Mouse (Mus musculus): Measurements from ENCODE around the gene Stk11. TPM values are rescaled to one million over a fixed set of nuclear protein-coding genes. Genes with fewer than 3 reads are reported as not detected.

Stk11 gene
- polyA plus RNA-seq, 1 experiment from 2014 or later = 19.2 TPM

- Histone ChIP-seq H3K9ac (peak overlapping the region; percentile 86), H3K9me3 (no peaks in the 10 kb centered on the region), H3K27ac (peak overlapping the region; percentile 87), H3K36me3 (peaks cover 16% of the 10 kb centered on the region; the same call in 1 of the 2 replicates), H3K4me3 (replicated peaks) (peak overlapping the region; percentile 95), H3K4me1 (peaks cover 39% of the 10 kb centered on the region), H3K4me2 (peak overlapping the region; percentile 95), H3K27me3 (replicated peaks) (no peaks in the 10 kb centered on the region)
- no peak for ATAC-seq (ENCODE audit: insufficient read depth, low FRiP score, low read depth)
- WGBS = 2% methylated on average over 30 of the region's 30 CpGs
Measured at GRCm38 (mm10) chr10:80116927-80117691, 1.5 kb downstream of the Stk11 start.

GRCm38 (mm10) chr10:80117736-80118135 lies 2.1 kb downstream of the Stk11 start:
- ATAC-seq (ENCODE audit: insufficient read depth, low FRiP score, low read depth) = no peak
- 20% methylated on average over 1 of the region's 1 CpGs for WGBS
- H3K27me3 ChIP-seq (replicated peaks) = no peaks in the 10 kb centered on the region
- H3K4me3 ChIP-seq (replicated peaks) = peak overlapping the region; percentile 95
- peaks cover 17% of the 10 kb centered on the region; the same call in 1 of the 2 replicates for H3K36me3 ChIP-seq
- no peaks in the 10 kb centered on the region for H3K9me3 ChIP-seq
- peak overlapping the region; percentile 86 for H3K9ac ChIP-seq
- H3K4me2 ChIP-seq = peak overlapping the region; percentile 95
- H3K27ac ChIP-seq = peak overlapping the region; percentile 87
- H3K4me1 ChIP-seq = peaks cover 39% of the 10 kb centered on the region

GRCm38 (mm10) chr10:80118552-80118951 lies 2.9 kb downstream of the Stk11 start:
- no peak for ATAC-seq (ENCODE audit: insufficient read depth, low FRiP score, low read depth)
- peak overlapping the region; percentile 95 for H3K4me2 ChIP-seq
- no peaks in the 10 kb centered on the region for H3K27me3 ChIP-seq (replicated peaks)
- H3K4me3 ChIP-seq (replicated peaks) = peak overlapping the region; percentile 95
- H3K9me3 ChIP-seq = no peaks in the 10 kb centered on the region
- peaks cover 17% of the 10 kb centered on the region; the same call in 1 of the 2 replicates for H3K36me3 ChIP-seq
- 0 out of 2 replicates have a peak overlapping the region, but pooled peaks have one; percentile 86 for H3K9ac ChIP-seq
- H3K27ac ChIP-seq = no peak overlapping the region
- 68% methylated on average over 6 of the region's 6 CpGs for WGBS
- peaks cover 39% of the 10 kb centered on the region for H3K4me1 ChIP-seq

GRCm38 (mm10) chr10:80120146-80120545 lies 4.5 kb downstream of the Stk11 start:
- Histone ChIP-seq H3K27ac (no peak overlapping the region), H3K9ac (no peak overlapping the region), H3K4me2 (no peak overlapping the region), H3K9me3 (no peaks in the 10 kb centered on the region), H3K27me3 (replicated peaks) (no peaks in the 10 kb centered on the region), H3K36me3 (peaks cover 22% of the 10 kb centered on the region), H3K4me3 (replicated peaks) (no peak overlapping the region), H3K4me1 (peaks cover 29% of the 10 kb centered on the region)
- no peak for ATAC-seq (ENCODE audit: insufficient read depth, low FRiP score, low read depth)
- 72% methylated on average over 2 of the region's 2 CpGs for WGBS

- no peaks in the 10 kb centered on the region for H3K9me3 ChIP-seq
- no peak for ATAC-seq (ENCODE audit: insufficient read depth, low FRiP score, low read depth)
- H3K27me3 ChIP-seq (replicated peaks) = no peaks in the 10 kb centered on the region
- H3K4me3 ChIP-seq (replicated peaks) = no peak overlapping the region
- peaks cover 34% of the 10 kb centered on the region for H3K36me3 ChIP-seq
- WGBS = 85% methylated on average over 2 of the region's 2 CpGs
- H3K4me1 ChIP-seq = peaks cover 29% of the 10 kb centered on the region
- no peak overlapping the region for H3K27ac ChIP-seq
- no peak overlapping the region for H3K4me2 ChIP-seq
- H3K9ac ChIP-seq = no peak overlapping the region
Measured at GRCm38 (mm10) chr10:80121639-80122038, 6.0 kb downstream of the Stk11 start.

GRCm38 (mm10) chr10:80123932-80124562 lies 8.4 kb downstream of the Stk11 start:
- Histone ChIP-seq H3K4me3 (replicated peaks) (no peak overlapping the region), H3K9me3 (no peaks in the 10 kb centered on the region), H3K4me1 (peaks cover 10% of the 10 kb centered on the region; the same call in 1 of the 2 replicates), H3K4me2 (no peak overlapping the region), H3K27ac (no peak overlapping the region), H3K9ac (no peak overlapping the region), H3K36me3 (peaks cover 53% of the 10 kb centered on the region), H3K27me3 (replicated peaks) (no peaks in the 10 kb centered on the region)
- ATAC-seq (ENCODE audit: insufficient read depth, low FRiP score, low read depth) = peak; percentile 51
- WGBS = 88% methylated on average over 9 of the region's 9 CpGs

- no peak for ATAC-seq (ENCODE audit: insufficient read depth, low FRiP score, low read depth)
- 90% methylated on average over 8 of the region's 8 CpGs for WGBS
Measured at GRCm38 (mm10) chr10:80127920-80128319, 12.3 kb downstream of the Stk11 start.

GRCm38 (mm10) chr10:80129846-80130245 lies 14.2 kb downstream of the Stk11 start:
- no peaks in the 10 kb centered on the region for H3K27me3 ChIP-seq (replicated peaks)
- H3K4me3 ChIP-seq (replicated peaks) = no peak overlapping the region
- peak overlapping the region; percentile 61 for H3K27ac ChIP-seq
- H3K4me2 ChIP-seq = no peak overlapping the region
- H3K9me3 ChIP-seq = no peaks in the 10 kb centered on the region
- peaks cover 27% of the 10 kb centered on the region for H3K4me1 ChIP-seq
- WGBS = 83% methylated on average over 9 of the region's 9 CpGs
- peaks cover 65% of the 10 kb centered on the region for H3K36me3 ChIP-seq
- no peak overlapping the region for H3K9ac ChIP-seq
- no peak for ATAC-seq (ENCODE audit: insufficient read depth, low FRiP score, low read depth)

More at GRCm38 (mm10) chr10:80127920-80128319, 12.3 kb downstream of the Stk11 start:
- Histone ChIP-seq H3K9me3 (no peaks in the 10 kb centered on the region), H3K4me3 (replicated peaks) (no peak overlapping the region), H3K27me3 (replicated peaks) (no peaks in the 10 kb centered on the region), H3K4me2 (no peak overlapping the region), H3K36me3 (peaks cover 69% of the 10 kb centered on the region), H3K27ac (no peak overlapping the region), H3K9ac (no peak overlapping the region), H3K4me1 (peaks cover 21% of the 10 kb centered on the region)

- WGBS = 64% methylated on average over 18 of the region's 18 CpGs
- Histone ChIP-seq H3K9ac (no peak overlapping the region), H3K27me3 (replicated peaks) (no peaks in the 10 kb centered on the region), H3K9me3 (no peaks in the 10 kb centered on the region), H3K4me2 (no peak overlapping the region), H3K36me3 (peaks cover 60% of the 10 kb centered on the region), H3K27ac (peak overlapping the region; percentile 63), H3K4me1 (peaks cover 27% of the 10 kb centered on the region), H3K4me3 (replicated peaks) (no peak overlapping the region)
- ATAC-seq (ENCODE audit: insufficient read depth, low FRiP score, low read depth) = peak; percentile 44
Measured at GRCm38 (mm10) chr10:80130403-80131031, 14.9 kb downstream of the Stk11 start.

- ATAC-seq (ENCODE audit: insufficient read depth, low FRiP score, low read depth) = no peak
- no peak overlapping the region for H3K9ac ChIP-seq
Measured at GRCm38 (mm10) chr10:80131316-80131951, 15.8 kb downstream of the Stk11 start.

GRCm38 (mm10) chr10:80131952-80132350 lies 16.3 kb downstream of the Stk11 start:
- Histone ChIP-seq H3K9me3 (no peaks in the 10 kb centered on the region), H3K27me3 (replicated peaks) (peaks cover 4% of the 10 kb centered on the region), H3K36me3 (peaks cover 49% of the 10 kb centered on the region), H3K4me3 (replicated peaks) (no peak overlapping the region), H3K4me2 (no peak overlapping the region), H3K27ac (no peak overlapping the region), H3K4me1 (peaks cover 31% of the 10 kb centered on the region), H3K9ac (no peak overlapping the region)
- WGBS = 51% methylated on average over 27 of the region's 27 CpGs
- no peak for ATAC-seq (ENCODE audit: insufficient read depth, low FRiP score, low read depth)

More at GRCm38 (mm10) chr10:80131316-80131951, 15.8 kb downstream of the Stk11 start:
- no peak overlapping the region for H3K4me2 ChIP-seq
- no peaks in the 10 kb centered on the region for H3K9me3 ChIP-seq
- no peaks in the 10 kb centered on the region for H3K27me3 ChIP-seq (replicated peaks)
- H3K4me3 ChIP-seq (replicated peaks) = no peak overlapping the region
- peaks cover 27% of the 10 kb centered on the region for H3K4me1 ChIP-seq
- no peak overlapping the region for H3K27ac ChIP-seq
- WGBS = 31% methylated on average over 55 of the region's 55 CpGs
- H3K36me3 ChIP-seq = peaks cover 53% of the 10 kb centered on the region
